Mouse (Mus musculus): ENCODE data around the gene Ppp1r8.
"Not testable (repeated sequence)": the region's sequence is repeated elsewhere in the genome, so short reads cannot be mapped to it uniquely, and the experiment has no call there.

Gene Ppp1r8

GRCm38 (mm10) chr4:132806620-132807191 lies 36.3 kb downstream of the Ppp1r8 start:
- DNase-seq (ENCODE audit: low spot score in 2 of 2) = no peak

GRCm38 (mm10) chr4:132805599-132806197 lies 37.3 kb downstream of the Ppp1r8 start:
- no peak for DNase-seq (ENCODE audit: low spot score in 2 of 2)

GRCm38 (mm10) chr4:132805146-132805545 lies 37.8 kb downstream of the Ppp1r8 start:
- no peak for DNase-seq (ENCODE audit: low spot score in 2 of 2)

- no peak for DNase-seq (ENCODE audit: low spot score in 2 of 2)
Observed at GRCm38 (mm10) chr4:132804331-132804730, 38.6 kb downstream of the Ppp1r8 start.

- DNase-seq (ENCODE audit: low spot score in 2 of 2) = no peak
Observed at GRCm38 (mm10) chr4:132803876-132804275, 39.1 kb downstream of the Ppp1r8 start.

GRCm38 (mm10) chr4:132803212-132803611 lies 39.8 kb downstream of the Ppp1r8 start:
- DNase-seq (ENCODE audit: low spot score in 2 of 2) = no peak

GRCm38 (mm10) chr4:132802171-132802637 lies 40.8 kb downstream of the Ppp1r8 start:
- no peak for DNase-seq (ENCODE audit: low spot score in 2 of 2)

- DNase-seq (ENCODE audit: low spot score in 2 of 2) = no peak
Observed at GRCm38 (mm10) chr4:132801176-132802077, 41.5 kb downstream of the Ppp1r8 start.

GRCm38 (mm10) chr4:132799845-132800244 lies 43.1 kb downstream of the Ppp1r8 start:
- DNase-seq (ENCODE audit: low spot score in 2 of 2) = no peak

- not testable (repeated sequence) for DNase-seq (ENCODE audit: low spot score in 2 of 2)
Observed at GRCm38 (mm10) chr4:132798666-132799065, 44.3 kb downstream of the Ppp1r8 start.

GRCm38 (mm10) chr4:132798028-132798427 lies 44.9 kb downstream of the Ppp1r8 start:
- DNase-seq (ENCODE audit: low spot score in 2 of 2) = no peak

GRCm38 (mm10) chr4:132797461-132797860 lies 45.5 kb downstream of the Ppp1r8 start:
- no peak for DNase-seq (ENCODE audit: low spot score in 2 of 2)

GRCm38 (mm10) chr4:132796196-132796886 lies 46.6 kb downstream of the Ppp1r8 start, which contains the start of gene Themis2:
Themis2 (minus strand) TSS chr4:132796387.
- peak; percentile 46 to 60 for DNase-seq (ENCODE audit: low spot score in 2 of 2)

- no peak for DNase-seq (ENCODE audit: low spot score in 2 of 2)
Observed at GRCm38 (mm10) chr4:132795171-132795570, 47.8 kb downstream of the Ppp1r8 start.

GRCm38 (mm10) chr4:132794760-132795159 lies 48.2 kb downstream of the Ppp1r8 start:
- no peak for DNase-seq (ENCODE audit: low spot score in 2 of 2)

- no peak for DNase-seq (ENCODE audit: low spot score in 2 of 2)
Observed at GRCm38 (mm10) chr4:132794028-132794427, 48.9 kb downstream of the Ppp1r8 start.

- DNase-seq (ENCODE audit: low spot score in 2 of 2) = not testable (repeated sequence)
Observed at GRCm38 (mm10) chr4:132793322-132794004, 49.5 kb downstream of the Ppp1r8 start.

- no peak for DNase-seq (ENCODE audit: low spot score in 2 of 2)
Observed at GRCm38 (mm10) chr4:132789731-132790130, 53.2 kb downstream of the Ppp1r8 start.

- no peak for DNase-seq (ENCODE audit: low spot score in 2 of 2)
Observed at GRCm38 (mm10) chr4:132785228-132785627, 57.7 kb downstream of the Ppp1r8 start.

- DNase-seq (ENCODE audit: low spot score in 2 of 2) = no peak
Observed at GRCm38 (mm10) chr4:132783732-132784131, 59.2 kb downstream of the Ppp1r8 start.

- no peak for DNase-seq (ENCODE audit: low spot score in 2 of 2)
Observed at GRCm38 (mm10) chr4:132780288-132780687, 62.7 kb downstream of the Ppp1r8 start.
